Mouse (Mus musculus): ENCODE data around the gene Deup1. TPM values are rescaled to one million over a fixed set of nuclear protein-coding genes. Genes with fewer than 3 reads are reported as not detected.
A peak's percentile ranks its signal among the peaks of the same experiment; 100 is the strongest.

Deup1 gene
- under 1 TPM; 0.20 to 0.70 (median 0.70) TPM for polyA plus RNA-seq (2017; shearing (Covaris generic))

DNA sequence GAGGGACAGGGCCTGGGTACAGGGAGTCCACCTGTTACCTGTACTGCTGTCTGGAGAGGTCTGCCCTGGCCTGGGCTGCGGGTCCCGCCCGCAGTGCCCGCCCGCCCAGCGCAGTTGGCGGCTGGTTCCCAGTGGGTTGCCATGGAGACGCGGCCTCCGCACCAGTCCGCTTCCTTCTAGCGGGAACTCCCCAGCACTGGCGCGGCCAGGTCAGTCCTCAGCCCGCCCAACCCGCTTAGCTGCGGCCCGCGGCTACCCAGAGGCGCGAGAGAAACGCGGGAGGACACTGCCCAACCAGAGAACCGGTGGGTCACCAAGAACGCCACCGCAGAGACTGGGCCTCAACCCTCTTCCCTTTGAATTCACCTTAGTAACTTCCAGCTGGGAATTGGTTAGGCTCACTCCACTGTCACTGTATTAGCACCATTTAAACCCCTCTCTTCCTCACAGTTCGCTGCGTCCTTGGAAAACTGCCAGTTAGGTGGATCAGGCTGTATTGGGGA lies at the start of gene Deup1:
Gene Deup1 (minus strand): TSS at position 149 of the 503 bp plus-strand sequence.
- ATAC-seq = no peak

DNA sequence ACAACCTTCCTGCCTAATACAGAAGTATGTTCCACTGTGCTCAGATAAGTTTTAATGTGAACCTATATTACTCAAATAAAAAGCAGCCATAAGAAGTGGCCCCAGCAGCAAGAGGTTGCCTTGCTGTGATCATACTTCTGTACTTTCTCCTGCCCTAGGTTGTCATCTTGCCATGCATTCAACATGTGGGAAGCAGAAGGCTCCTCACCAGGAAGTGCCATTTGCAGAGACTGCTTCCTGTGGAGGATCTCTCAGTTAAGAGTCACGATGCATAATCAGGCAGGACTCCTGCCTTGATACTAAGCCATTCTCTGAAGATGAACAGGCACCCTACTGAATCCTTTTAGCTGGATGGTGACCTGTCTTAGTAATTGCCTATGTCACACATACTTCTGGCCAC lies 44.5 kb upstream of the Deup1 start:
- no peak for ATAC-seq

DNA sequence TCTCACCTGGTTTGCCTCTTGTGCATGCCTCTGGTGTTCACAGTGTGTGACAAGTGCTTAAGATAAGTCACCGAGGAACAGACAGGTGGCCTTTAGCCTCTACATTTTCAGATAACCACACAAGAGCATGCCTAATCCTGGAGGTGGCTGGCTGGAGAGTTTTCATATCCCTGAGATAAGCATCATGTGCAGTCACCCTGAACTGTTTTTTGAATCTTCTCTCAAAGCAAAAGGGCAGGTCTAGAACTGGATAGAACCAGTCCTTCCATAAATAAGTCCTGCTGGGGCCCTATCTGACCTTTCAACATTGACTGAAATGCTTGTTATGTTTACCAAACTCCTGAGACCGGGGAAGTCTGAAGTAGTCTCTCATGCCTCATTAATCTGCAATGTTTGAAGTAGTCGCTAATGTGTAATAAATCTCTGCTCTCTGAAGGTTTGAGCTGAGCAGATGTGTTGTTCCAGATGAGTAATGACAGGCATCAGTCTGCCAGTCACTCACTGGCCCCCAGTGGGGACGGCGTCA lies 42.3 kb upstream of the Deup1 start:
- ATAC-seq = no peak

DNA sequence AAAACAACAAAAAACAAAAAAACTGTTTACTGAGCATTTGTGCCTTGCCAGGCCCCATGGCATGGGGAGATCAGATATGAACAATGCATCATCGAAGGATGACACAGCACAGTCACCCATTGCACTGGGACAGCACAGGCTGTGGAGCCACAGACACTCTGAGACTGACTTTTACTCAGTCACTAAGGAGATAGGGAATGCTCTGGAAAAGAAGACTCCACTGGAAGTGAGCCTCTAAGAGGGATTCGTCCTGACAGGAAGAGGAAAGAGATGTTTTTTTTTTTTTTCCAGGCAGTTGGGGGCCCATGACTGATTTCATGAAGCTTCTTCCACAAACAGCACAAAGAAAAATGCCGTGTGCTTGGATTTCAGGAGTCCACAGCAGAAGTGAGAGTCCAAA lies 41.7 kb upstream of the Deup1 start:
- ATAC-seq = no peak

DNA sequence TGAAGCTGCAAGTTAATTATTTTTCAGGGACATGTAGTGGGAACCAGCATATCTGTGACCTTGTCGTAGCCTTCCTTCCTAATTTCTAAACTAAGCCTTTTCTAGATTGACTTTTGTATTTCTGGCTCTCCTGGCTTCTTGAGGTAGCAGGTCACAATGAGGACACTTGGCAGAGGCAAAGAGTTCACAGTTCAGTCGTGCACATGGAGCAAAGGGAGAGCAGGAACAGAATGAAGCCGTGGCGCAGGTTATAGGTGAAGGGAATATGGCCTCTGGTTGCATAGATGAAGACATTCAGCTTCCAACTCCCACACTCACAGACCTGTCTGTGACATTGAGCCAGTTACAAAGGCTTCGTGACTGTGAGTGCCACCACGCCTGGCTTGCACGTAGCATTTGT lies 36.9 kb upstream of the Deup1 start:
- ATAC-seq = no peak

DNA sequence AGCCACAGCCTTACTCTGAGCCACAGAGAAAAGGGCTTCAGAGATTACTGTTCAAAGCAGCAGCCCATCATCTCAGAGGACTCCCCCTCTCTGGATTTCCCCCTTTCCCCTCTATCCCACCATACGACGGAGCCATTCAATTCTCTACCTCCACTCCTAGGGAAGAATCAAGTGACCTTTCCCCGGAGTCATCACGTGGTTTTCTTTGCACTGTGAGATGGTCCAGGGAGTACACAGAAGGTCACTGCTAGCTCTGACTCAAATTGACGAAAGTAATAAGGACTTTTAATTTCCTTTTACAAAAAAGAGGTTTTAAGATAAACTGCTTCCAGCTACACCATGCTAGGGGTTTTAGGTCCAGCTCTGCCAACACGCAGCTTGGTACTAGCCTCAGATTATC lies 31.3 kb upstream of the Deup1 start:
- no peak for ATAC-seq

DNA sequence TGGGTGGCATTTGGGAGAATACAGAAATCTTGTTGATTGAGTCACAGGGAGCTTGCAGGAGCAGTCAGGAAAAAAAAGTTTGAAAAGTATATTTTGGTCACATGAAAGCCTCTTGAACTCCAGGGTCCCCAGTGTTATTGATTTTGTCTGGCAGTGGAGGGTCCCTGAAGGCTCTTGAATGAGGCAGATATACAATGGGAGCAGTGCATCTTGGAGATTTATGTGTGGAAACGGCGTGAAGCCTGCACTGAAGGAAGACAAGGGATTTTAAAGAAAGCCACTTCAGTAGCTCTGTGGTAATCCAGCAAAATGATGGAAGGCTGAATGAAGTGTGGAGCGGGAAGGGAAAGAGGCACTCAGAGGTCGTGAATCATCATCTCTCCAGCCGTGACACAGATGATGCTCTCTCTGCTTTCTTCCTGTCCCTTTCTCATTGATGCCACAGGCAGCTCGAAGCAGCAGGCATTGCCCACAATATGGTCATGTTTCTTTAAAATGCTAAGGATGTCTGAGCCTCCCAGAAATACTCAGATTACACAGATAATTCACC lies 30.6 kb upstream of the Deup1 start:
- no peak for ATAC-seq

DNA sequence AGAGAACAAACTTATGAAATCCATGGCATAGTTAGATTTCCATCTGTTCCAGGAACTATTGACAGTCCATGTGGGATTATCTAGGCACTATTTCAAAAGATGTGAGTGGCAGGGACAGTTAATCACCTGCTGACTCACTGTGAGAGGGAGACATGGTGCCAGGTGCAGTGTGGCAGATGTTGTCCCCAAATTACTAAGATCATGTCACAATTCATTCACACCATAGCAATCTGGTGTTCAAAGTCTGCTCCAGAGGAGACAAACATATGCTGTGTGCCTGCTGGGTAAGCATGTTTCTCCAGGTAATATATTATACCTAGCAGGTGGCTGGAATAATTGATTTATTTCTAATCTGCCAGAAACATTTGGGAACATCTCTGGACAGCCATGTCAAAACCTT lies 25.3 kb upstream of the Deup1 start:
- ATAC-seq = no peak

DNA sequence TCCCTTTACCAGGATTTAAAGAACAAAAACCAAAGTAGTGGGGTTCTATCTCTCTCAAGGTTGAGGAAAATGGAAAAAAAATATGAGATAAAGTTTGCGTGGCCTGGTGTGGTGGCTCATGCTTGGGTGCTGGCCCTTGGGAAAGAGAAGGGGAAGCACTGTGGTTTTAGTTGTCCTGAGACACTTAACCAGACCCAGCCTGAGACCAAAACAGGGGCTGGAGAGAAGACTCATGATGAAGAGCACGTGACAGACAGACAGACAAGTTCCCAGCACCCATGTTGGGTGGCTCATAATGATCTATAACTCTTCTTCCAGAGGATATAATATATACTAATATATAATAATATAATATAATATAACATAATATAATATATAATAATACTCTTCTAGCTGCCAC lies 22.2 kb upstream of the Deup1 start:
- no peak for ATAC-seq

DNA sequence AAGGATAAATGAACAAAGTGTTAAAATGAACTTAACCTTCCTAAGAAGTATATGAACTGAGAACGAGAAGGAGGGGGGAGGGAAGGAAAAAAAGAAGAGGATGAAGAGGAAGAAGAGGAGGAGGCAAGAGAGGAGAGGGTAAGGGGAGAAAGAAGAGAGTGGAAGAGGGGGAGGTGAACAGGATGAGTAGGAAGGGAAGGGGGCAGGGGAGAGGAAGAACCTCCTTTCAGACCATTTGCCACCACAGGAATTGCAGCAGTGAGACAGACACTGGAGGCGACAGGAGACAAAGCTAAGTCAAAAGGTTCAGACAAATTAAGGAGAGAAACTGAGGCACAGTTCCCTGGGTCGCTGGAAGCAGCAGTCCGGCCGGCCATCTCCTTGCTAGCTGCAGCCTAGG lies 349 bp downstream of the Deup1 start:
- no peak for ATAC-seq

DNA sequence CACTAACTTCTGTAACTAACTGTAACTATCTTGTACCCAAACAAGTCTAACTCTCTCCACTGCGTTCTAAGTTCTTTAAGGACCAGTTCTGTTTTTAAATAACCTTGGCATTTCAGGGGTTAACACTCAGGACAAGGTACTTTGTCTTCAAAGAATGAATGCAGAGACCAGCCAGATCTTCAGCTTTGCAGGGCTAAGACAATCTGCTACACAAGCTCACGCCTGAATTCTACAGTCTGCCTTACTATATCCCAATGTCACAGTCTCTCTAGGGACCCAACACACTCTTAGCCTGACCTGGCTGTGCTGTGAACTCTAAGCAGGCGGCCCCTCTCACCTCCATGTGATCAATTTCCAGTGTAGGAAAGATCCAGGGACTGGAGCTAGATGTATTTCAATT lies 3.0 kb downstream of the Deup1 start:
- no peak for ATAC-seq

DNA sequence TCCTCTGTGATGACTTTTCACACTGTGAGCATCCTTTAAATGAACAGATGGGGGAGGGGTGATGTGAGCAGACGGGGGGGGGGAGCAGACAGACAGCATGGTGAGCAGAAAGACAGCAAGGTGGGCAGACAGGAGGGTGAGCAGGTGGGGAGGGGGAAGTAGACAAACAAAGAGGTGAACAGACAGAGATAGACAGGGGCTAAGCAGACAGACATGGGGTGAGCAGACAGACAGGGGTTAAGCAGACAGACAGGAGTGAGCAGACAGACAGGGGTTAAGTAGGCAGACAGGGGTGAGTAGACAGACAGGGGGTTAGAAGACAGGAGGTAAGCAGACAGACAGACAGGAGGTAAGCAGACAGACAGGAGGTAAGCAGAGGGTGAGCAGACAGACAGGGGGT lies 8.0 kb downstream of the Deup1 start:
- ATAC-seq = no peak

DNA sequence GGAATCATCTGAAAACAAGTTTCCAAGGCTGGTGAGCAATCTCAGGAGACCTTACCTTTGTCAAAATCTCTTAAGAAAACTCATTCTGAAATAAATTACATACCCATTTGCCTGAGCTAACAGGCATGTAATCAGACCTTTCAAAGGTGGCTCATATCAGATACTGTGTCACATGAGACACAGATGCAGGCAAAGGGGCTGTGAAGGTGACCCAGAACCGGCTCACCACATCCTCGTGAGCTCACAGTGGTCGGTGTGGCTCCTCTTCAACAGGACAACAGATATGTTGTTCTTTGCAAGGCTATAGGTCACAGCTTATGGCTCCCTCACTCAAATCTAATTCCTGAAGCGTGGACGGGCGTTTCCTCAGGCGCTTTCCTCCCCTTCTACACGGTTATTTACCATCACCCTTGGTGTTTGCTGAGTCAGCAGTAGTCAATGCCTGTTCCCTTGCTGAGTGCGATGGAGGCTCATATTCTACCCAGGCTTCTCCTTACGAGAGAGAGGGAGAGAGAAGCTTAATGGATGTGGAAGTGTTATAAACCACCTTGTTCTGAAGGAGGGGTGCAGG lies 8.6 kb downstream of the Deup1 start:
- ATAC-seq = peak; percentile 35

DNA sequence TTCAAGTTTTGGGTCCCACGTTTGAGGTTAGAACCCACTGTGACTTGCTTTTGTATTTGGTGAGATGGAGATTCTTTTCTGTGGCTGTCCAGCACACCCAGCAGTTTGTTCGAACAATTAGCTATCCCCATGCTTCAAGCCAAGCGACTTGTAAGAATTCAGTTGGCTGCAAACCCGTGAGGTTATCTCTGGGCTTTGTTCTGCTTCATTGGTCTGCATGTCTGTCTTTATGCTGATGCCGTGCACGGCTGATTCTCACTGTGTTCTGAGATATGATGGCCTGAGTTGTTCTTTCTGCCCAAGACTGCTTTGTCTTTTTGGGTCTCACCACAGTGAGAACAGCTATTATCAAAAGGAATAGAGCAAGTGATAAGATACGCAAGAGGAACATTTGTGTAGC lies 10.7 kb downstream of the Deup1 start:
- no peak for ATAC-seq

DNA sequence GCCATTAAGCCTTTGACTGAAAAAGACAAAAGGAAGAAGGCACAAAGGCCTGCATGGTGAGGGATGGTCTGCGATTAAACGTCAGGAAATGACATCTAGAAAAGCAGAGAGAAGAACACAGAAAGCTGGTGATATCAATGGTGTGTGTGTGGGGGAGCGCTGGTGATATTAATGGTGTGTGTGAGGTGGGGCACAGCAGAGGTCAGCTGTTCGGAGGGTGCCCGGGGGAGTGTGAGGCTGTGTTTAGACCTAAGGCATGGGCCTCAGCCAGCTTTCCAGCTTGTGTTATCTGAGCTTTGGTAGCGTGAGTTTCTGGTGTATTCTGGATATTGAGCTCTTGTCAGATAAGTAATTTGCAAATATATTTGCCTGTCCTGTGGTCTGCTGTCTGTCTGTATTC lies 11.3 kb downstream of the Deup1 start:
- no peak for ATAC-seq

DNA sequence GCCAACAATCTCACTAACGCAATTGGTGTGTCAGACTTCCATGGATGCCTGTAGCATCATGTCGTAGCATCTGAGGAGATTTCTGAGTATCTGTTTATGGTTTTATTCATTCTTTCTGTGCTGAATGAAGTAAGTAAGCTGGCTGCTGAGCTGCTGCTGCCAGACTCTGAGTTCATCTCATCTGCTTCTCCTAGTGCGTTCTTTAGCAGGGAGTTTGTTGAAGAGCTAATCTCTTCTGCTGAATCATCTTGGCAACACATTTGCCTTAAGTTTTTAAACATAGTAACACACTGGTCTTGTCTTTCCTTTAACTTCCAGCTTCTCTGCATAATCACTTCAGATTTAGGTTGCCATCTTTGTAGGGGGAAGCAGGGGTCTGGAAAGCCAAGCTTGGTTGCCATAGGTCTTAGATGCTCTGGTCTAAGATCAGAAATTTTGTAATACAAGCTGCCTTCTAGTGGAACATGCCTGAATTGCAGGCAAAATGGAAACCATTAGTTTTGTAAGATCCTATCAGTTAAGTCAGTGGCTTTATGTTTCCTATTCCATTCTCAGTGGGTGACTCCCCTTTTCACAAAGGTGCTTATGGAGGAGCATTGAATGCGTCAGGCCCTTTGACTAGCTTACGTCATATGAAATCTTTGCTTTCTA lies 18.3 kb downstream of the Deup1 start:
- peak; percentile 41 for ATAC-seq

DNA sequence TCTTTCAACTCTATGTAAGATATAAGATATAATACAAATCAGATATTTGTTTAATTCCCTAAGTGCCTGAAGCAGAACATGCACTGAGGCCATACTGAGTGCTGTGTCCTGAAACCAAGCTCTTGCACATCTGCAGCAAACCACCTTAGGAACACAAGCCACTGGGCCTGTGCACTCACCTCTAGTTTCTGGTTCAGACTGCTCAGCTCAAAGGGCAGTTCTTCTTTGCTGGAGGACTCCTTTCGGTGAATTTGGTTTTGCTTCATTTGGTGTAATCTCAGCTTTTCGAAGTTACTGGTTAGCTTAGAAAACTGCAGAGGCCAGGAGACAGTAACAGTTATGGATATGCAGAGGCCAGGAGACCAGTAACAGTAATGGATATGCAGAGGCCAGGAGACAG lies 20.1 kb downstream of the Deup1 start:
- ATAC-seq = no peak

DNA sequence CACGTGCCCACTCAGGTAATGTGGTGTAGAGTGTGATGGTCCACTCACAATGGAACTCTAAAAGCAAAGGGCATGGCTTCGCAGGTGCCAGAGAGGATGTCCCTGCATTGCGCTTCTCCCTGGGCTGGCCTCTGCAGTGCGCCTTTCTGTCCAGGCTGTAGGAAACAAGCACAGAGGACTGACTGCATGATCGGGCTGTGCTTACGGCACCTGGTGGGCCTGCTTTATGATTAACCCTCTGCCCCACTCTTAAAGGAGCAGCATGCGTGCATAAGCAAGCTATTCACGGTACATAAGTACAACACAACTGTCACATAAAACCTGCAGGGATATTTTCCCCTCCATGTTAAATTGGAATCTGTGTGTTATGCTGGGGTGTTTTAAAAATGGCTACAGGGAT lies 24.6 kb downstream of the Deup1 start:
- no peak for ATAC-seq

DNA sequence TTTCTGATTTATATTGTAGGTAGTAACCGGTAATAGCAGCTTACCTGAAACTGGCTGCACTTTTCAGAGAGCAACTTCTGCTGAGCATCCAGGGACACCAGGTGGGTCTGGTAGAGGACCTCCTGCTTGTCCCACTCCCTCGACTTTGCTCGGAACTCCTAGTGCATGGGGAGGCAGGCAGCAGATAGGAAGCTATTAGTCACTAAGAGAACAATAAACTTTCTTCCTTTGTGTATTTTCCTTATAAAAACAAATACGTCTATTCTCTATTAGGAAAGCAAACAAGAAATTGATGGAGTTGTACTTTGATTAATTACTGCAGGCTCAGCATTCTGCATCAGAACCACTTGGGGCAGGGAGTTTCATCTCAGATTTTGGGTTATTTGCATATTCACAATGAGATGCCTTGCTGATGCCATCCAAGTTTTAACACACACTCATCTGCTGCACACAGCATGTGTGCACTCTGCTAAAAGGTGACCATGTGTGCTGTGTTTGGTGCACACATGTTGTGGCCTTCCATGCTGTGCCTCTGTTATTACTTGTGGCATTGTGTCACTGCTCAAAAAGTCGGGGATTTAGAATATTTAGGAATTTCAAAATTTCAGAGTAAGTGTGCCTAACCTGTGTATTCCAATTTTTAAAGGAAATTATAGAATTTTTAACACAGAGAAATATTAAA lies 26.7 kb downstream of the Deup1 start:
- no peak for ATAC-seq

DNA sequence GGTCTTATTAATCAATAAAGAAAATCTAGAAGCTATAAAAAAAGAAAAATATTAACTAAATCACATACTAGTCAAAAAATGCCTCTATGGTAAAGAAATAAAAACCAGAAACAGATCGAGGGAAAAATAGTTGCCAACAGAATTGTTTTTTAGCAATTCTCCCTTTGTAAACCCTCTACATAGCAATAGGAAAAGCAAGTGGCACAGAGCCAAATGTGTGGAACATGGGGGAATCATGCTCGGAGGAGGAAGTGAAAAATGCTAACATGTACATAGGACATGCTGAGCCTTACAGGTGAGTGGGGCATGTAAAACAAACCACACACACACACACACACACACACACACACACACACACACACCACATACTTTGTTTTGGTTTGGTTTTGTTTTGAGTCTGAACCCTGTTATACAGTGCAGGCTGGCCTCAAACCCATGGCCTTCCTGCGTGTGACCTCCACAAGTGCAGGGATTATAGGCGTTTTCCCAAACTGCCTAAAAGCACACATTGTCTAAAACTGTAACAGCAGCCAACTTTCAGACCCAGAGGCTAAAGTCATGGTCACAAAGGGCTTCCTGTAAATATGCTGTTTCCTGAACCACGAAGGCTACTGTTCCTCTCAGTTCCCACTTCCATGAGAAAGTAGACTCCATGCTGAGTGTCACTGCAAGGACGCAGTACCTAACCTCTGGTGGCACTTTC lies 27.4 kb downstream of the Deup1 start:
- ATAC-seq = no peak

DNA sequence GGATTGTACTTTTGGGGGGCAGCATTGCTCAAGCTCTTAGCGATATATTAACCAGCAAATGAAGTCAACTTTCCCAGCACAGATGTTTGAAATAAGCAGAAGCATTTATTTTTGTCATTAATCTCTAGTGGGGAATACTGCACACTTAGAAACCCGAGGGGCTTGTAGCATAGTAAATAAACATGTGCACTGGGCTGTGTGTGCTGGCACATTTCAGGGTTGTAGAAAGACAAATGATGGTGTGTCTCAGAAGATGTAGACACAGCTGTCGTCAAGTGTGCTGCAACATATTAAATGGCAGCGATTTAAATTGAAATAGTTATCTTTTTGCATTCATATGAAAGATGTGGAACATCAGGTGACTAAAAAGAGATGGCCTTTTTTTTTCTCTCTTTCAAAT lies 31.1 kb downstream of the Deup1 start:
- ATAC-seq = no peak

DNA sequence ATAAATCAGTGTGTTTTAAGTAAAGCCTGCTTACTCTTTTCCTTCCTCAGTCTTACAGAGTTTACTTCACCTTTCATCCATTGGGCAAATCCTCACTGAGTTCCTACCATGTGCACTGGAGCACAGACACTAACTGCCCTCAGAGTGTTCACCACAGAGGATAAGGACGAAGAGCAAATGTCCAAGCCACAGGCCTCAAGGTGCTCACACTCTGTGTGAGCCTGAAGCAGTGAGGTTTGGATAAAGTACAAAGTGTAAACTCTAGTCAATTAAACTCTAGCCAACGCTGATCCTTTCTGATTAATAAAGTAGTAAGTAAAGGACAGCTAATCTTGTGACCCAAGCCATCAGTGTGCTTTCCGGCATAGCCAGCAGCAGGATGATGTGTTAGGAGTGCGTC lies 33.6 kb downstream of the Deup1 start:
- no peak for ATAC-seq

Measured in inflammation-experienced regulatory T-cells, adult 6 months (primary cell).